Mouse (Mus musculus) thymus, postnatal 25 days (tissue): Measurements from ENCODE around the gene Nckap5.

Experiments used
- DNase-seq: peaks from one replicate; pipeline ENCODE4 v3.0.0; 2022

The Nckap5 gene

DNA sequence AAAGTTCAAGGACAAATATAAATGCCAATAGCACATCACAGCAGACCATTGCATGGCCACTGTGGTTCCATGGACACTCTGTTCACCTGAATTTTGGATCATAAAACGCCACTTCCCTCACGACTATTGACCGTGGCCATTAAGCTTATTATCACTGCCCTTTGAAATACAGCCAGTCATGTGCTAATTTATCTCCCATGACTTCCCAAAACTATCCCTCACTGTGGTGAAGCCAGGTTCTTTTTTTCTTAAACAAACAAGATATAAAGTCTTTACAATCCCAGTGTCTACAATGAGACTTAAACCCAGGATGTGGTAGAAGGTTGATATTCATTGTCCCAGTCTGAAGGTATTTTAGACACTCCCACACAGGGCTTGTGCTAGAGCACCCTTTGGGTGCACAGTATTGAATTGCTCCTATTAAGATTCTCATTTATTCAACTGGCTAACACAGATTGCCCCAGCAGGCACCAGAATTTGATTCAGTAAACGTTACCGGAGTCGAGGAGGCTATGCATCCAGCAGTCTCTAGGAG is 293.3 kb downstream of the Nckap5 start:
- no peak for DNase-seq

DNA sequence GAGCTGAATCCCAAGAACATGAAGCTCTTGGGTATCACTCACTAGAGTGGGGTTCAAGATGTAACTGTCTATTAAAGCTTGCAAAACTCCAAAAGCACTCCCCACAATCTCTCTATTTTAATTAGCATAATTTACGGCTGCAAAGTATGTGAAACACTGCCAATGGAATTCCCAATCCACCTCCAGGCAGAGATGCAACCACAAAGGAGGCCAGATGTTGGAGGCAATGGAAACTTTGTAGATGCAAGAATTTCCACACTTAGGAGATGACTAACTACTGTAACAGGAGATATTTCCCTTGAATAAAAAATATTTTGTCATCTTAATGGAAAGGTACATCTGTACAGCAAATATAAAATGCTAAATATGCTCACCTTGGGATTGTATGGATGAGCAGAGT is 295.1 kb downstream of the Nckap5 start:
- no peak for DNase-seq

DNA sequence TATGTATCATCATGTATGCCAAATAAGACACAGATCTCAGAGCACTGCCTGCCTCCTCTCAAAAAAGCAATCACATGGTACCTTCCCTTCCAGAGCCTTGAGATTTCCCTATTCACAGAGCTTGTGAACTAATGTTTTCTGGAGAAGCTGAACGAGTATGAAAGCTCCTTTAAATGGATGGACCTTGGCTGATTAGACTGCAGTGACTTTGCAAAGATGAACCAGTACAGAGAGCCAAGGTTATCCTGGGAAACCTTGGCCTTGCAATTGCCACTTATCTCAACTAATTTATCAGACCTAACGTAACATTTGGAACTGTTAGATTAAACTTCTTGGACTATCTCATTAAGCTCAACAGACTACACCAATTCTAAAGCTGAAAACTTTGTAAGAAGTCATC is 296.6 kb downstream of the Nckap5 start:
- DNase-seq, result no peak

GRCm38 (mm10) chr1:126528043-126528598 is 302.5 kb downstream of the Nckap5 start:
- DNase-seq, result no peak

DNA sequence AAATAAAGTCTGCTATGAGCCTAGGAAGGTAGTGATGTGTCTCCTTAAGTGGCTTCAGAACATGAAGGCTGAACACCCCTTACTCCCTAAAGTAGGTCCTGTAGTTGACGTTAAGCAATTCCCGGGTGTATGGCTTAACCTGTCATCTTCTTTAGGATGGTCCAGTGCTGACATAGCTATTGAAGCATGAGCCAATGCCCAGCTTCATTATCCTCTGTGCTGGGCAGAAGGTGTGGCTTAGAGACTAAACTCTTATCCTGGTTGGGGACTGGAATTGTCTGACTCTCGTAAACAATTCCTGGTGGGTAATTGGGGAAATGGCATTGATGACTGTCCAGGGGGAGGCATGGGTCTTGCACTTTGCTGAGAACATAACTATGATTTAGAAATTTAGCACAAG is 312.5 kb downstream of the Nckap5 start:
- no peak for DNase-seq

- DNase-seq, result no peak
Observed at GRCm38 (mm10) chr1:126517427-126517826, 313.2 kb downstream of the Nckap5 start.

GRCm38 (mm10) chr1:126515054-126515756 is 315.4 kb downstream of the Nckap5 start:
- DNase-seq, result no peak

- DNase-seq, result no peak
Observed at GRCm38 (mm10) chr1:126511835-126512445, 318.7 kb downstream of the Nckap5 start.

GRCm38 (mm10) chr1:126504717-126505116 is 325.9 kb downstream of the Nckap5 start:
- no peak for DNase-seq

GRCm38 (mm10) chr1:126502741-126503140 is 327.9 kb downstream of the Nckap5 start:
- DNase-seq, result no peak

DNA sequence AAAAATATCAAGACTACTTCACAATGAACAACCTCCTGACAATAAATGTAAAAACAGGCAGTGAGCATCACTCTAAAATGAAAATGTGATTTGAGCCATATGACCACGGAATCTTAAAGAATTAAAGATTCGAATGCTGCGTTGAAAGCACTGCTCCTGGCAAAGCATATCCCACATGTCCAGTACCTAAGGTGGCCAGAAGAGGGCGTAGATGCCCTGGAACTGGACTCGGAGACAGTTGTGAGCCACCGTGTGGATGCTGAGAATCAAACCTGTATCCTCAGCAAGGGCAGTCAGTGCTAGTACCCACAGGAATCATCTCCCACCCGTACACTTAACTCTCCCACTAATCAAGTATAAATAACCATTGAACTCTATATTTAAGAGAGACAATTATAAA is 333.9 kb downstream of the Nckap5 start:
- DNase-seq, result no peak

GRCm38 (mm10) chr1:126492206-126493071 is 338.2 kb downstream of the Nckap5 start:
- DNase-seq, result no peak

- no peak for DNase-seq
Observed at GRCm38 (mm10) chr1:126491412-126491811, 339.2 kb downstream of the Nckap5 start.

DNA sequence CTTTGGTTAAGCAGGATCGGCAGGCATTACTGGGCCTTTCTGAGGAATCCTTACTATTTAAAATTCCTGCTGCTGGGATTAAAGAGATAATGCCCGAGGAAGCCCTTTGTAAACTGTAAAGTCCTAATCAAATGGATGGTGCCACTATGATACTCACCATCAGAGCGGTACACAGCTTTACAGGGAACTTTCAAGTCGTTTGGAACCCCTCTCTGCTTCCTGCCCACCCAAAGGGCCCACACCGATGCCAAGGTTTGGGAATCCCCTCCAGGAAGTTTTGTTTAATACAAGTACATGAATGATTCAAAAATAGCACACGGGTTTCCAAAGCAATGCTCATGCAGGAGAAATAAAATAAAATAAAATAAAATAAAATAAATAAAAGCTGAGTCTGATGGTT is 340.3 kb downstream of the Nckap5 start:
- no peak for DNase-seq

GRCm38 (mm10) chr1:126484664-126485087 is 345.9 kb downstream of the Nckap5 start:
- DNase-seq, result no peak

GRCm38 (mm10) chr1:126483665-126484064 is 346.9 kb downstream of the Nckap5 start:
- DNase-seq, result no peak

DNA sequence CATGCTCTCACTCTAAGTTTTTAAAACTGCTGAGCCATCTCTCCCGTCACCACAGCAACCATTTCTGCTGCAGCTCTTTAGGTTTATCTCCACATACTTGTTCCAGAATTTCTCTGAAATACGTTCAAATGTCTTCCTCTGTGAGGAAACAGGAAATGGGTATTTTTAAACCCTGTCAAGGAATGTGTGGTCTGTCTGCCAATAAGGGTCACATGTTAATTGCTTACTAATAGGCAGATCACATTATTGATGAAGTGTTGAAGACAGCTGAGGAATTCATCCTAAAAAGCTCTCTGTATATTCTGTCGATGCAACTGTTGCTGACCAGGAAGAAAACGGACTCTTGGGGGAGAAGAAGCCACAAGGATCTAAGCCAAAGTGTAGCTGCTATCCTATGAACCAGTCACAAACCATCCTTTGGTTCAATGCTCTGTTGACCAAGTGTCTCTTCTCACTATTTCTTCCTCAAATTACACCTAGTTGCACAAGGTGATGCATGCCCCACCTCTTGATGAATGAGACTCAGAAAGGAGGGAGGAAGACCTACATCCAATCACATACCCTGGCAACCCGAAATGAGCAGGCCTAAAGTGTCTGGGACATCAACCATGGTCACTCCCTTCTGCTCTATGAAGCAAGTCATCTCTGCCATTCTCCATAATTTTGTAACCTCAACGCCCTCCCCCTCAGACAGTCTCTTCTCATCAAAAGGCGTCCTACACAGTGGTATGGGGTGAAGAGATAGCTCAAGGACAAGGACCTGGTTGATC is 349.0 kb downstream of the Nckap5 start:
- DNase-seq, result no peak

- no peak for DNase-seq
Observed at GRCm38 (mm10) chr1:126473044-126473443, 357.6 kb downstream of the Nckap5 start.

DNA sequence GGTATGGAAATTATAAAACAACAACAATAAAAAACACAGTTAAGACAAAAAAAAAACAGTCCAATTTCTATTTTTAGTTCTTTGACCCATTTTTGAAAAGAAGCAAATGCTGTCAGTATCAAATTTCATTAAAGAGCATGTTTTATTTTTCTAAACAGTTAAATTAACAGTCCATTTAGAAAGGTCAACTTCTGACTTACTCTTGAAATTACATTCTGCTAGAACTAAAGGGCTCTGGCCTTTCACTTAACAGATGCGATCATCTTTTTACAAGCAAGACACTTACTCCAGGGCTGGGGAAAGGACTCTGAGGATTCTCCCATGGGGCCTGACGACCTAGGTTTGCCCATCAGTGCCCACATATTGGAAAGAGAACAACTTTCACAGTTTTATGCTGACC is 359.2 kb downstream of the Nckap5 start:
- no peak for DNase-seq

- DNase-seq, result no peak
Observed at GRCm38 (mm10) chr1:126470883-126471282, 359.7 kb downstream of the Nckap5 start.

- no peak for DNase-seq
Observed at GRCm38 (mm10) chr1:126469818-126470544, 360.6 kb downstream of the Nckap5 start.
